ENCODE assay signal across 7 mouse cellular contexts in genomic region chr4:43579256-43579655, GRCm38 (mm10). TPM values are rescaled to one million over a fixed set of nuclear protein-coding genes. Genes with fewer than 3 reads are reported as not detected.
DNase-seq lines count a peak whose midpoint lies in the region; ATAC-seq and TF ChIP-seq lines count a peak whose summit lies in the region.

No protein-coding gene starts in this region.

- H3K9ac ChIP-seq in lung, postnatal 0 days (replicated peaks; ENCODE audit: low read depth), result peak overlapping the region; percentile 75
- H3K9ac ChIP-seq in intestine, embryonic 15.5 days, result peak overlapping the region; percentile 87
- peak overlapping the region; percentile 84 for H3K9ac ChIP-seq in neural tube, embryonic 14.5 days (replicated peaks; ENCODE audit: low read depth, low read length)

- no peak for TF ChIP-seq EP300 in lung, postnatal 0 days (IDR thresholded peaks at IDR 0.05)

- ATAC-seq in lung, postnatal 0 days, result no peak
- ATAC-seq in intestine, embryonic 15.5 days, result no peak
- no peak for ATAC-seq in neural tube, embryonic 14.5 days (ENCODE audit: low read depth)

- peak overlapping the region; percentile 83; the same call in 1 of the 2 replicates for H3K27ac ChIP-seq in lung, postnatal 0 days (ENCODE audit: low read length)
- H3K27ac ChIP-seq in forebrain, embryonic 10.5 days, result peak overlapping the region; percentile 94
- H3K27ac ChIP-seq in intestine, embryonic 15.5 days, result peak overlapping the region; percentile 94
- no peak overlapping the region; the same call in 1 of the 2 replicates for H3K27ac ChIP-seq in neural tube, embryonic 14.5 days (ENCODE audit: low read depth, low read length)

- H3K4me2 ChIP-seq in lung, postnatal 0 days (replicated peaks; ENCODE audit: low read depth, low read length), result peak overlapping the region; percentile 88
- peak overlapping the region; percentile 94 for H3K4me2 ChIP-seq in intestine, embryonic 15.5 days (replicated peaks)
- peak overlapping the region; percentile 84 for H3K4me2 ChIP-seq in neural tube, embryonic 14.5 days (ENCODE audit: low read depth, low read length)

- peaks cover 28% of the 10 kb centered on the region; the same call in 1 of the 2 replicates for H3K36me3 ChIP-seq in lung, postnatal 0 days (ENCODE audit: insufficient read depth, low read length)
- H3K36me3 ChIP-seq in forebrain, embryonic 10.5 days (replicated peaks), result peaks cover 61% of the 10 kb centered on the region
- peaks cover 20% of the 10 kb centered on the region for H3K36me3 ChIP-seq in intestine, embryonic 15.5 days
- peaks cover 22% of the 10 kb centered on the region for H3K36me3 ChIP-seq in neural tube, embryonic 14.5 days (ENCODE audit: control insufficient read depth, insufficient read depth, low read length)

- H3K4me1 ChIP-seq in lung, postnatal 0 days (ENCODE audit: insufficient read depth, low read depth, low read length), result peaks cover 23% of the 10 kb centered on the region; the same call in 1 of the 2 replicates
- H3K4me1 ChIP-seq in forebrain, embryonic 10.5 days, result peaks cover 51% of the 10 kb centered on the region
- H3K4me1 ChIP-seq in intestine, embryonic 15.5 days (replicated peaks), result peaks cover 28% of the 10 kb centered on the region
- H3K4me1 ChIP-seq in neural tube, embryonic 14.5 days (ENCODE audit: control insufficient read depth, insufficient read depth, low read length), result peaks cover 40% of the 10 kb centered on the region

- DNase-seq in lung, postnatal 0 days (ENCODE audit: low spot score), result no peak
- DNase-seq in lung, adult 18-20 months, result no peak
- no peak for DNase-seq in forebrain, embryonic 10.5 days (ENCODE audit: extremely low spot score, low spot score)
- DNase-seq in adrenal gland, adult 18-20 months (ENCODE audit: low spot score in 2 of 2), result no peak
- no peak for DNase-seq in gastrocnemius, postnatal 4 days (ENCODE audit: low spot score in 2 of 2)

- no peaks in the 10 kb centered on the region for H3K9me3 ChIP-seq in lung, postnatal 0 days (ENCODE audit: low read length)
- H3K9me3 ChIP-seq in forebrain, embryonic 10.5 days, result no peaks in the 10 kb centered on the region
- H3K9me3 ChIP-seq in intestine, embryonic 15.5 days, result no peaks in the 10 kb centered on the region
- no peaks in the 10 kb centered on the region for H3K9me3 ChIP-seq in neural tube, embryonic 14.5 days (ENCODE audit: control insufficient read depth, low read length)

- no peak for TF ChIP-seq CTCF in lung, postnatal 0 days (IDR thresholded peaks at IDR 0.05)

- H3K27me3 ChIP-seq in lung, postnatal 0 days (replicated peaks; ENCODE audit: insufficient read depth, low read length), result no peaks in the 10 kb centered on the region
- no peaks in the 10 kb centered on the region for H3K27me3 ChIP-seq in forebrain, embryonic 10.5 days (ENCODE audit: poor library complexity, severe bottlenecking)
- H3K27me3 ChIP-seq in intestine, embryonic 15.5 days (replicated peaks), result no peaks in the 10 kb centered on the region
- H3K27me3 ChIP-seq in neural tube, embryonic 14.5 days (ENCODE audit: control insufficient read depth, insufficient read depth, low read length), result no peaks in the 10 kb centered on the region

- peak overlapping the region; percentile 83 for H3K4me3 ChIP-seq in lung, postnatal 0 days (ENCODE audit: low read depth, low read length)
- peak overlapping the region; percentile 96 for H3K4me3 ChIP-seq in forebrain, embryonic 10.5 days
- peak overlapping the region; percentile 84 for H3K4me3 ChIP-seq in intestine, embryonic 15.5 days (replicated peaks)
- peak overlapping the region; percentile 87 for H3K4me3 ChIP-seq in neural tube, embryonic 14.5 days (ENCODE audit: low read depth, low read length)

- 3% methylated on average over 10 of the region's 10 CpGs for WGBS in lung, postnatal 0 days
- 10% methylated on average over 10 of the region's 10 CpGs for WGBS in forebrain, embryonic 10.5 days
- under 1% methylated on average over 10 of the region's 10 CpGs for WGBS in intestine, embryonic 15.5 days
- 5% methylated on average over 10 of the region's 10 CpGs for WGBS in neural tube, embryonic 14.5 days

RNA-seq across cellular contexts. Expression of gene Gba2, which starts 0.6 kb away (rescaled TPM):
- polyA plus RNA-seq in lung, postnatal 0 days (2015; fragmentation: Nextera tagmentation; extraction: Ambion mirVana), result 12.7 and 14.4 TPM in 2 replicates
- polyA plus RNA-seq in forebrain, embryonic 10.5 days (2016; fragmentation: Nextera tagmentation; extraction: Ambion mirVana), result 24.3 and 26.4 TPM in 2 replicates
- 13.7 and 15.4 TPM in 2 replicates for polyA plus RNA-seq in intestine, embryonic 15.5 days (2015; fragmentation: Nextera tagmentation; extraction: Ambion mirVana)
- polyA plus RNA-seq in neural tube, embryonic 14.5 days (2014; fragmentation: Nextera tagmentation; extraction: Ambion mirVana), result 44.4 and 48.5 TPM in 2 replicates
- total RNA-seq in adrenal gland, adult 18-20 months (2021), result 1 to 10 TPM; 8.2 to 8.3 TPM
- total RNA-seq in gastrocnemius, postnatal 4 days (2021), result 10 to 100 TPM; 11.5 to 12.0 TPM

RNA-seq across cellular contexts. Expression of gene Rgp1, which starts 0.7 kb away (rescaled TPM):
- 13.7 and 15.7 TPM in 2 replicates for polyA plus RNA-seq in lung, postnatal 0 days (2015; fragmentation: Nextera tagmentation; extraction: Ambion mirVana)
- 15.3 and 24.2 TPM in 2 replicates for polyA plus RNA-seq in forebrain, embryonic 10.5 days (2016; fragmentation: Nextera tagmentation; extraction: Ambion mirVana)
- 20.9 and 23.3 TPM in 2 replicates for polyA plus RNA-seq in intestine, embryonic 15.5 days (2015; fragmentation: Nextera tagmentation; extraction: Ambion mirVana)
- polyA plus RNA-seq in neural tube, embryonic 14.5 days (2014; fragmentation: Nextera tagmentation; extraction: Ambion mirVana), result 24.1 and 28.2 TPM in 2 replicates
- total RNA-seq in adrenal gland, adult 18-20 months (2021), result 10 to 100 TPM; 40.7 to 48.7 TPM
- total RNA-seq in gastrocnemius, postnatal 4 days (2021), result 10 to 100 TPM; 37.1 to 41.3 TPM

RNA-seq across cellular contexts. Expression of gene Msmp, which starts 5.0 kb away (rescaled TPM):
- polyA plus RNA-seq in lung, postnatal 0 days (2015; fragmentation: Nextera tagmentation; extraction: Ambion mirVana), result 0.87 TPM in 1 of 2 replicates, not detected in the other
- 0.97 TPM in 1 of 2 replicates, not detected in the other for polyA plus RNA-seq in forebrain, embryonic 10.5 days (2016; fragmentation: Nextera tagmentation; extraction: Ambion mirVana)
- polyA plus RNA-seq in intestine, embryonic 15.5 days (2015; fragmentation: Nextera tagmentation; extraction: Ambion mirVana), result 0.75 TPM in 1 of 2 replicates, not detected in the other
- polyA plus RNA-seq in neural tube, embryonic 14.5 days (2014; fragmentation: Nextera tagmentation; extraction: Ambion mirVana), result 1.9 TPM in 1 of 2 replicates, not detected in the other
- total RNA-seq in adrenal gland, adult 18-20 months (2021), result under 1 TPM; 0.70 to 0.73 TPM
- total RNA-seq in gastrocnemius, postnatal 4 days (2021), result not detected

RNA-seq across cellular contexts. Expression of gene Tln1, which starts 16.8 kb away (rescaled TPM):
- polyA plus RNA-seq in lung, postnatal 0 days (2015; fragmentation: Nextera tagmentation; extraction: Ambion mirVana), result 75.6 and 104 TPM in 2 replicates
- 42.5 and 43.0 TPM in 2 replicates for polyA plus RNA-seq in forebrain, embryonic 10.5 days (2016; fragmentation: Nextera tagmentation; extraction: Ambion mirVana)
- 61.4 and 61.9 TPM in 2 replicates for polyA plus RNA-seq in intestine, embryonic 15.5 days (2015; fragmentation: Nextera tagmentation; extraction: Ambion mirVana)
- polyA plus RNA-seq in neural tube, embryonic 14.5 days (2014; fragmentation: Nextera tagmentation; extraction: Ambion mirVana), result 48.8 and 57.8 TPM in 2 replicates
- total RNA-seq in adrenal gland, adult 18-20 months (2021), result 100 to 1,000 TPM; 167 to 208 TPM
- total RNA-seq in gastrocnemius, postnatal 4 days (2021), result 100 to 1,000 TPM; 137 to 140 TPM

RNA-seq across cellular contexts. Expression of gene Creb3, which starts 17.1 kb away (rescaled TPM):
- polyA plus RNA-seq in lung, postnatal 0 days (2015; fragmentation: Nextera tagmentation; extraction: Ambion mirVana), result 115 and 126 TPM in 2 replicates
- polyA plus RNA-seq in forebrain, embryonic 10.5 days (2016; fragmentation: Nextera tagmentation; extraction: Ambion mirVana), result 32.5 and 34.4 TPM in 2 replicates
- polyA plus RNA-seq in intestine, embryonic 15.5 days (2015; fragmentation: Nextera tagmentation; extraction: Ambion mirVana), result 62.7 and 69.5 TPM in 2 replicates
- 86.2 and 92.8 TPM in 2 replicates for polyA plus RNA-seq in neural tube, embryonic 14.5 days (2014; fragmentation: Nextera tagmentation; extraction: Ambion mirVana)
- 100 to 1,000 TPM in 1 of 2 experiments, 10 to 100 TPM in 1; 95.8 to 144 TPM for total RNA-seq in adrenal gland, adult 18-20 months (2021)
- 10 to 100 TPM; 51.9 to 55.1 TPM for total RNA-seq in gastrocnemius, postnatal 4 days (2021)
